Mouse (Mus musculus): ENCODE measurements around the gene Olfr874.
A peak's percentile ranks its signal among the peaks of the same experiment; 100 is the strongest.
"Not testable (repeated sequence)": the region's sequence is repeated elsewhere in the genome, so short reads cannot be mapped to it uniquely, and the experiment has no call there.

Olfr874 gene

GRCm38 (mm10) chr9:37744806-37745205 lies at the start of gene Olfr874:
Olfr874 (plus strand) TSS chr9:37745106.
- DNase-seq: no peak

GRCm38 (mm10) chr9:37716150-37716549 lies 28.8 kb upstream of the Olfr874 start, which contains the start of gene Olfr160:
Olfr160 (minus strand) TSS chr9:37716250.
- no peak for DNase-seq

GRCm38 (mm10) chr9:37734310-37734709 lies 10.6 kb upstream of the Olfr874 start:
- DNase-seq: no peak

GRCm38 (mm10) chr9:37750319-37751075 lies 5.6 kb downstream of the Olfr874 start:
- no peak for DNase-seq

- DNase-seq: no peak
Observed at GRCm38 (mm10) chr9:37751467-37751866, 6.6 kb downstream of the Olfr874 start.

- no peak for DNase-seq
Observed at GRCm38 (mm10) chr9:37752006-37752405, 7.1 kb downstream of the Olfr874 start.

GRCm38 (mm10) chr9:37761728-37762127 lies 16.8 kb downstream of the Olfr874 start:
- no peak for DNase-seq

GRCm38 (mm10) chr9:37762541-37762940 lies 17.6 kb downstream of the Olfr874 start:
- DNase-seq: no peak

GRCm38 (mm10) chr9:37770661-37771060 lies 25.8 kb downstream of the Olfr874 start:
- DNase-seq: no peak

- DNase-seq: no peak
Observed at GRCm38 (mm10) chr9:37771759-37772158, 26.9 kb downstream of the Olfr874 start, which contains the start of gene Olfr875. Olfr875 (plus strand) TSS chr9:37771857.

GRCm38 (mm10) chr9:37782766-37783260 lies 37.9 kb downstream of the Olfr874 start:
- DNase-seq: peak; percentile 30

GRCm38 (mm10) chr9:37783394-37784387 lies 38.8 kb downstream of the Olfr874 start:
- not testable (repeated sequence) for DNase-seq

GRCm38 (mm10) chr9:37786411-37786810 lies 41.5 kb downstream of the Olfr874 start:
- no peak for DNase-seq
